Comparison of ENCODE assay signal across 16 mouse cellular contexts in the genomic region with DNA sequence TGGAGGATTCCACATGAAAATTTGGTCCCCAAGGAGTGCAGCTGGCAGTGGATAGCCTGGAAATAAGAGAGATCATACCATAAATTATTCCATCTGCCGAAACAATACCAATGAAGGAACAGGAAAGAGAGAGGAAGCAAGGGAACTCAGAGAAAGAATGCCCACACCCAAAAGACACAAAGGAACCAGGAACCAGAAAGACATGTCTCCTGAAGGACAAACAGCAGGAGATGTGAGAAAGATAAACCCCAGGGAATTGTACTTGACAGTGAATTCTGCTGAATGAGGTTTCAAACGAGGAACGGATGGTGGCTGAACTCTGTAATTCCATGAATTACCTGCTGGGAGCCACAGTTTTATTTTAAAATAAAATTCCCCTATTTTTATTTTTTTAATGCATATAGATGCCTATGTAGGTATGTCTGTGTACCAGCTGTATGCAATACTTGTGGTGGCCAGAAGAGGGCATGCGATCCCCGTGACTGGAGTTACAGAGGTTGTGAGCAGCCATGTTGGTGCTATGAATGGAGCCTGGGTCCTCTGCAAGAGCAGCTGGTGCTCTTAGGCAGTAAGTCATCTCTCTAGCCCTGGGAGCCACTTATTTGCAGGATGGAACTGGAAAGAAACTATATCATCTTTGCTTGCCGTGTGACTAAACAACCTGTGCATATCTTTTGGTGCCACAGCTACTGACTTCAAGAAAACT. TPM values are rescaled to one million over a fixed set of nuclear protein-coding genes. Genes with fewer than 3 reads are reported as not detected.
A peak's percentile ranks its signal among the peaks of the same experiment; 100 is the strongest.
DNase-seq lines count a peak whose midpoint lies in the region; ATAC-seq and TF ChIP-seq lines count a peak whose summit lies in the region.
"Had no signal": no experiment of that assay in that cellular context is flagged by ENCODE, and none has a peak within 500 bp of the region (broad histone marks: within the 10 kb centered on the region; RNA-seq: fewer than 3 reads in every experiment).

No protein-coding gene starts in this region.

- H3K4me1 ChIP-seq in midbrain, postnatal 0 days (ENCODE audit: insufficient read depth, low read length): peaks cover 6% of the 10 kb centered on the region; the same call in 1 of the 2 replicates
- peaks cover 15% of the 10 kb centered on the region for H3K4me1 ChIP-seq in midbrain, embryonic 15.5 days
- no peaks in the 10 kb centered on the region for H3K4me1 ChIP-seq in cortical plate, adult 2 months (ENCODE audit: control insufficient read depth, insufficient read depth, low read length)
- peaks cover 20% of the 10 kb centered on the region for H3K4me1 ChIP-seq in embryonic facial prominence, embryonic 10.5 days

- no peaks in the 10 kb centered on the region for H3K36me3 ChIP-seq in midbrain, postnatal 0 days (ENCODE audit: insufficient read depth, low read length)
- no peaks in the 10 kb centered on the region for H3K36me3 ChIP-seq in midbrain, embryonic 15.5 days (replicated peaks)
- no peaks in the 10 kb centered on the region; the same call in 1 of the 2 replicates for H3K36me3 ChIP-seq in embryonic facial prominence, embryonic 10.5 days (replicated peaks)
- H3K36me3 ChIP-seq: forebrain, embryonic 15.5 days; hindbrain, embryonic 12.5 days had no signal

- peaks cover 24% of the 10 kb centered on the region for H3K27me3 ChIP-seq in midbrain, postnatal 0 days (ENCODE audit: insufficient read depth, low read length)
- peaks cover 40% of the 10 kb centered on the region for H3K27me3 ChIP-seq in midbrain, embryonic 15.5 days (replicated peaks)
- H3K27me3 ChIP-seq in embryonic facial prominence, embryonic 10.5 days (replicated peaks; ENCODE audit: low read depth, poor library complexity, severe bottlenecking): peaks cover 39% of the 10 kb centered on the region

- no peak overlapping the region for H3K27ac ChIP-seq in midbrain, postnatal 0 days (ENCODE audit: low read depth, low read length)
- H3K27ac ChIP-seq in midbrain, embryonic 15.5 days: no peak overlapping the region
- no peak overlapping the region for H3K27ac ChIP-seq in cortical plate, adult 2 months (ENCODE audit: insufficient read depth, low read length)
- no peak overlapping the region for H3K27ac ChIP-seq in embryonic facial prominence, embryonic 10.5 days (replicated peaks)
- H3K27ac ChIP-seq: forebrain, embryonic 15.5 days; hindbrain, embryonic 12.5 days had no signal

- H3K9me3 ChIP-seq in midbrain, postnatal 0 days (ENCODE audit: low read length): 0 out of 2 replicates have a peak, but pooled peaks cover 4% of the 10 kb centered on the region
- H3K9me3 ChIP-seq in midbrain, embryonic 15.5 days: no peaks in the 10 kb centered on the region
- peaks cover 13% of the 10 kb centered on the region; the same call in 1 of the 2 replicates for H3K9me3 ChIP-seq in embryonic facial prominence, embryonic 10.5 days
- H3K9me3 ChIP-seq: forebrain, embryonic 15.5 days had no signal

- no peak overlapping the region for H3K4me2 ChIP-seq in midbrain, postnatal 0 days (ENCODE audit: low read depth, low read length, poor library complexity, severe bottlenecking)
- no peak overlapping the region for H3K4me2 ChIP-seq in midbrain, embryonic 15.5 days
- H3K4me2 ChIP-seq: forebrain, embryonic 15.5 days; hindbrain, embryonic 12.5 days had no signal

- TF ChIP-seq POLR2A in cortical plate, adult 2 months (IDR thresholded peaks at IDR 0.05; ENCODE audit: extremely low read depth, insufficient read depth, low read length): no peak

- no peak for ATAC-seq in midbrain, postnatal 0 days (ENCODE audit: low FRiP score)
- ATAC-seq in midbrain, embryonic 15.5 days (replicated peaks): no peak
- ATAC-seq: forebrain, embryonic 15.5 days; intestine, embryonic 16.5 days had no signal

- 92% methylated on average over 6 of the region's 6 CpGs for WGBS in midbrain, postnatal 0 days
- WGBS in midbrain, embryonic 15.5 days: 92% methylated on average over 6 of the region's 6 CpGs
- 90% methylated on average over 6 of the region's 6 CpGs for WGBS in embryonic facial prominence, embryonic 10.5 days

- H3K4me3 ChIP-seq in midbrain, postnatal 0 days (ENCODE audit: low read depth, low read length): no peak overlapping the region
- H3K4me3 ChIP-seq in midbrain, embryonic 15.5 days: no peak overlapping the region
- no peak overlapping the region for H3K4me3 ChIP-seq in cortical plate, adult 2 months (ENCODE audit: insufficient read depth, low read length)
- H3K4me3 ChIP-seq in embryonic facial prominence, embryonic 10.5 days: no peak overlapping the region
- H3K4me3 ChIP-seq: forebrain, embryonic 15.5 days; hindbrain, embryonic 12.5 days; myocyte had no signal

- peak; percentile 41 for TF ChIP-seq CTCF in midbrain, postnatal 0 days (IDR thresholded peaks at IDR 0.05)
- TF ChIP-seq CTCF in cortical plate, adult 2 months (IDR thresholded peaks at IDR 0.05; ENCODE audit: extremely low read depth, insufficient read depth, low read length): 0 out of 2 replicates have a peak, but pooled peaks have one; percentile 1

- H3K9ac ChIP-seq in midbrain, postnatal 0 days (replicated peaks; ENCODE audit: low read length, poor library complexity, severe bottlenecking): no peak overlapping the region
- no peak overlapping the region for H3K9ac ChIP-seq in midbrain, embryonic 15.5 days
- H3K9ac ChIP-seq: forebrain, embryonic 15.5 days; hindbrain, embryonic 12.5 days had no signal

- peak; percentile 89 for DNase-seq in heart, adult 11 months
- no peak for DNase-seq in heart, adult 9 months (ENCODE audit: low spot score in 2 of 2)
- peak; percentile 16 to 25 for DNase-seq in kidney, postnatal 4 days
- no peak for DNase-seq in kidney, postnatal 14 days
- no peak for DNase-seq in midbrain, postnatal 0 days (ENCODE audit: low spot score)
- no peak for DNase-seq in embryonic facial prominence, embryonic 10.5 days (ENCODE audit: low spot score)
- DNase-seq: adrenal gland, postnatal 10 days; lung, postnatal 10 days; retina, postnatal 1 day had no signal

RNA-seq across cellular contexts. Expression of gene Adamts9, which starts 4.2 kb away (rescaled TPM):
- total RNA-seq in midbrain, postnatal 0 days (2014; rRNA removed): 8.3 and 9.4 TPM in 2 replicates
- polyA plus RNA-seq in midbrain, postnatal 0 days (2015; fragmentation: Nextera tagmentation; extraction: Ambion mirVana): 0.81 and 2.0 TPM in 2 replicates
- 1.3 and 1.6 TPM in 2 replicates for polyA plus RNA-seq in midbrain, embryonic 15.5 days (2015; fragmentation: Nextera tagmentation; extraction: Ambion mirVana)
- 1.1 and 1.2 TPM in 2 replicates for polyA plus RNA-seq in cortical plate, adult 2 months (2012; rRNA removed)
- 3.8 and 4.2 TPM in 2 replicates for polyA plus RNA-seq in embryonic facial prominence, embryonic 10.5 days (2016; fragmentation: Nextera tagmentation; extraction: Ambion mirVana)
- total RNA-seq: neutrophil, adult 5-6 weeks had no signal

Comparison
In these comparisons a context has a peak if more than half of its experiments do, and no peak if none do; other contexts are left out.
1. DNase-seq: peak in heart, adult 11 months (single experiment) and kidney, postnatal 4 days (2 of 2); none in heart, adult 9 months (0 of 2), kidney, postnatal 14 days (single experiment), midbrain, postnatal 0 days (single experiment) and embryonic facial prominence, embryonic 10.5 days (single experiment).